Mouse (Mus musculus) stomach, embryonic 16.5 days (tissue): Measurements from ENCODE around the gene Leng1. TPM values are rescaled to one million over a fixed set of nuclear protein-coding genes. Genes with fewer than 3 reads are reported as not detected.

Experiments used
- ATAC-seq: fragments of 200-750 bp; cut with Nextera tagmentation; 2 replicates; pipeline ENCODE4 v1.8.0; 2017; ENCODE audit warnings: moderate number of reproducible peaks, moderate TSS enrichment; ENCODE audit not compliant: insufficient read depth, low FRiP score
- H3K27ac ChIP-seq: fragments of 300-500 bp; sonication (generic); 2 replicates; pipeline ENCODE4 v1.5.1; 2014; ENCODE audit warnings: low read length
- H3K27me3 ChIP-seq: fragments of 300-500 bp; sonication (generic); 2 replicates; pipeline ENCODE4 v1.6.1; 2014; ENCODE audit warnings: low read length, control low read depth, mixed read lengths; ENCODE audit not compliant: control insufficient read depth, insufficient read depth
- H3K36me3 ChIP-seq: fragments of 300-500 bp; sonication (generic); 2 replicates; pipeline ENCODE4 v1.6.1; 2014; ENCODE audit warnings: low read length; ENCODE audit not compliant: control insufficient read depth, insufficient read depth
- H3K4me1 ChIP-seq: fragments of 300-500 bp; sonication (generic); 2 replicates; pipeline ENCODE4 v1.6.1; 2014; ENCODE audit warnings: low read length, control low read depth, mixed read lengths; ENCODE audit not compliant: control insufficient read depth, insufficient read depth
- H3K4me2 ChIP-seq: fragments of 300-500 bp; sonication (generic); 2 replicates; pipeline ENCODE4 v1.6.1; 2014; ENCODE audit warnings: low read depth, low read length, mixed read lengths
- H3K4me3 ChIP-seq: fragments of 300-500 bp; sonication (generic); replicated peaks from 2 replicates; pipeline ENCODE4 v1.5.1; 2014; ENCODE audit warnings: mild to moderate bottlenecking, low read length
- H3K9ac ChIP-seq: fragments of 300-500 bp; sonication (generic); 2 replicates; pipeline ENCODE4 v1.6.1; 2014; ENCODE audit warnings: low read length
- H3K9me3 ChIP-seq: fragments of 300-500 bp; sonication (generic); replicated peaks from 2 replicates; pipeline ENCODE4 v1.6.1; 2016; ENCODE audit warnings: low read length, control low read depth; ENCODE audit not compliant: control insufficient read depth
- WGBS: fragments of 180-500 bp; shearing (Covaris S2); extraction: QIAGEN DNeasy Blood & Tissue Kit; methylation state at CpG from one replicate; pipeline ENCODE4 v1.1.7; 2014; 5-methylcytosine and 5-hydroxymethylcytosine counted together
- polyA plus RNA-seq: library from polyadenylated mRNA; unstranded; fragments of >200 nt; fragmentation: Nextera tagmentation; extraction: Ambion mirVana; gene quantifications from 2 replicates; pipeline ENCODE4 v1.2.1, GENCODE M21; 2015

Gene Leng1
- polyA plus RNA-seq, 1 experiment from 2014 or later: 14.3 TPM

DNA sequence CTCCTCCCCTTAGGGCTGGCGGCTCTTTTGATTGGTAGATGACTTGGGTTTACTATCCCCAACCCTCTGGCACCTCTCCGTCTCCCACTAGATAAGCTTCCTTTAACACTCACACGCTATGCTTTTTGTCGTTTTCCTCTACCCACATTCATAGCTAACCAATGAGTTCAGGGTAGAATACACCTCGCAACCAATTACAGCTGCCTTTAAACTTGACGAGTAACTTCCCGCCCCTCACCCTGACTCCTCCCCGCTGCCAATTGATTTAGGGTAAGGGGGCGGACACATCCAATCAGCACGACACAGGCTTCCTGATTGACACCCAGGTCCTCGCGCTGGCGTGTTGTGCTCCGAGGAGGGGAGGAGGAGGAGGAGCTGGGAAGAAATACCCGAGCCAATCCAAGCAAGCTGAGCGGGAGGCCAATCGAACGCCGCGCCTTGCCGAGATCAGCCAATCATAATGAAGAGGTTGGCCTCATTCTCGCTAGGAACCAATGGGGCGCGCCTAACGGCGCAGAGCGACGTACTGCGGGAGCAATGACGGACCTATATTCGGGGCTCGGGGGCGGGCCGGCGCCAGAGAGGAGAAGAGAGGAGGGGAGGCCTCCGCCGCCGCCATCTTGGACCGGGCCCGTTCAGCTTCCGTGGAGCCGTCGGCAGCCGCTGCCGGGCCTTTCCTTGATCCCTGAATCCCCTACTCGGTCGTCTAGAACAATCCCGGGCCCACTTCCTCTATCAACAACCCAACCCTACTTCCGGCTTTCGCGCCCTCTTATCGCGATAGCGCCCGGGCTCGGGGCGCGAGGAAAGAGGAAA lies 20.8 kb downstream of the Leng1 start, which contains the start of gene Cnot3:
Cnot3 (plus strand) TSS at position 597 of the 816 bp plus-strand sequence.
- Histone ChIP-seq H3K27me3 (no peaks in the 10 kb centered on the region), H3K36me3 (no peaks in the 10 kb centered on the region; the same call in 1 of the 2 replicates), H3K4me3 (peak within 1 kb of the TSS; percentile 91), H3K9me3 (no peaks in the 10 kb centered on the region), H3K27ac (peak within 1 kb of the TSS; percentile 93), H3K9ac (peak within 1 kb of the TSS; percentile 99), H3K4me2 (peak within 1 kb of the TSS; percentile 91), H3K4me1 (peaks cover 24% of the 10 kb centered on the region)
- peak; percentile 98 for ATAC-seq
- WGBS: under 1% methylated on average over 54 of the region's 58 CpGs

- H3K4me1 ChIP-seq: peaks cover 24% of the 10 kb centered on the region
- WGBS: under 1% methylated on average over 11 of the region's 11 CpGs
- no peaks in the 10 kb centered on the region for H3K27me3 ChIP-seq
- peak overlapping the region; percentile 47; the same call in 1 of the 2 replicates for H3K9ac ChIP-seq
- no peaks in the 10 kb centered on the region; the same call in 1 of the 2 replicates for H3K36me3 ChIP-seq
- H3K9me3 ChIP-seq: no peaks in the 10 kb centered on the region
- H3K4me3 ChIP-seq: peak overlapping the region; percentile 53
- peak overlapping the region; percentile 57 for H3K4me2 ChIP-seq
- H3K27ac ChIP-seq: peak overlapping the region; percentile 76
- ATAC-seq: no peak
These were observed 21.3 kb downstream of the Leng1 start for GRCm38 (mm10) chr7:3644348-3644671.

DNA sequence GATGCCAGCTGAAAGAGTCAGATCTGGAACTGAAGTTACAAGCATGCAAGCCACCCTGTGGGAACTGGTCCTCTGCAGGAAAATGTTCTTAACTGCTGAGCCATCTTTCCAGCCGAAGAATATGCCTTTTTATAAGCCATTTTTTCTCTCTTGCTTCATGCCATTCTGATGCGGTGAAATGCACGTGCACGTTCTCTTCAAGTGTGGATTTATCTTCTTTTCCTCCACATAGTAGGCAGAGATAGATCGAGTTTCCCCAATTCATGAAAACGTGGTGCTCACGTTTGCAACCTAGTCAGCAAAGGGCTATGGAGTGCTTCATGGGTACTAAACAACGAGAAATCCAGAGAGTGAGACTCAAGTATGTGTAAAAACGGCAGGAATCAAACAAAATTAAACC lies 21.8 kb downstream of the Leng1 start:
- peak overlapping the region; percentile 57 for H3K4me2 ChIP-seq
- peak overlapping the region; percentile 76 for H3K27ac ChIP-seq
- 17% methylated on average over 9 of the region's 9 CpGs for WGBS
- H3K36me3 ChIP-seq: no peaks in the 10 kb centered on the region; the same call in 1 of the 2 replicates
- ATAC-seq: no peak
- no peaks in the 10 kb centered on the region for H3K9me3 ChIP-seq
- H3K4me1 ChIP-seq: peaks cover 24% of the 10 kb centered on the region
- H3K9ac ChIP-seq: peak overlapping the region; percentile 47; the same call in 1 of the 2 replicates
- no peaks in the 10 kb centered on the region for H3K27me3 ChIP-seq
- H3K4me3 ChIP-seq: peak overlapping the region; percentile 53

GRCm38 (mm10) chr7:3643412-3643811 lies 22.2 kb downstream of the Leng1 start:
- Histone ChIP-seq H3K27ac (no peak overlapping the region), H3K9me3 (no peaks in the 10 kb centered on the region), H3K27me3 (no peaks in the 10 kb centered on the region), H3K4me2 (no peak overlapping the region; the same call in 1 of the 2 replicates), H3K9ac (no peak overlapping the region), H3K4me1 (peaks cover 24% of the 10 kb centered on the region), H3K36me3 (no peaks in the 10 kb centered on the region; the same call in 1 of the 2 replicates), H3K4me3 (no peak overlapping the region)
- WGBS: 62% methylated on average over 5 of the region's 5 CpGs
- ATAC-seq: no peak

- Histone ChIP-seq H3K36me3 (0 out of 2 replicates have a peak, but pooled peaks cover 10% of the 10 kb centered on the region), H3K27ac (no peak overlapping the region), H3K9me3 (no peaks in the 10 kb centered on the region), H3K4me2 (peak overlapping the region; percentile 96), H3K4me1 (peaks cover 23% of the 10 kb centered on the region), H3K9ac (peak overlapping the region; percentile 84), H3K27me3 (no peaks in the 10 kb centered on the region), H3K4me3 (peak overlapping the region; percentile 85)
- WGBS: 52% methylated on average over 3 of the region's 3 CpGs
- ATAC-seq: no peak
These were observed 35.2 kb downstream of the Leng1 start for GRCm38 (mm10) chr7:3630478-3630815.

GRCm38 (mm10) chr7:3629543-3630477 lies 35.8 kb downstream of the Leng1 start, which contains the start of the genes Tfpt and Prpf31:
Gene Tfpt, minus strand, starts transcription at chr7:3629929.
Gene Prpf31, plus strand, starts transcription at chr7:3629985.
- peak within 1 kb of the TSS; percentile 88 for H3K27ac ChIP-seq
- H3K27me3 ChIP-seq: no peaks in the 10 kb centered on the region
- peak within 1 kb of the TSS; percentile 99 for H3K4me2 ChIP-seq
- peak within 1 kb of the TSS; percentile 85 for H3K4me3 ChIP-seq
- 0 out of 2 replicates have a peak, but pooled peaks cover 10% of the 10 kb centered on the region for H3K36me3 ChIP-seq
- H3K4me1 ChIP-seq: peaks cover 23% of the 10 kb centered on the region
- peak; percentile 92 for ATAC-seq
- H3K9me3 ChIP-seq: no peaks in the 10 kb centered on the region
- WGBS: 1% methylated on average over 47 of the region's 47 CpGs
- peak within 1 kb of the TSS; percentile 84 for H3K9ac ChIP-seq

DNA sequence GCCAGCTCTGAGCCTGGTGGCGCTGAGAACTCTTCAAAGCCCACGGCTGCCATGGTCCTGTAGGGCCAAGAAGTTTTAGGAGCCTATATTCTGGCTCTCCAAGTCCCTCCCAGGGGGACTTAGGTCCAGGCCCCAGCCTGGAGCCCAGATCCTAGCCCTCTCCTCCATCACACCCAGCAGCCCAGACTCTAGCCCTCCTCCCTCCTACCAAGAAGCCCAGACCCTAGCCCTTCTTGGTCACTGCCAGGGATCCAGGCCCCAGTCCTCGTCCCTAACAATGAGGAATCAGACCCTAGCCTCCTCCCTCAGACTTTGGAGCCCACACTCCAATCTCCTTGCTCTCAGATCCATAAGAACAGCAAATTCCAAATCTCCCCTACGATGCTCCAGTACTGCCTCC lies 36.6 kb downstream of the Leng1 start:
- H3K27ac ChIP-seq: 0 out of 2 replicates have a peak overlapping the region, but pooled peaks have one; percentile 88
- no peaks in the 10 kb centered on the region for H3K27me3 ChIP-seq
- peak overlapping the region; percentile 85 for H3K4me3 ChIP-seq
- no peaks in the 10 kb centered on the region for H3K9me3 ChIP-seq
- 0 out of 2 replicates have a peak, but pooled peaks cover 6% of the 10 kb centered on the region for H3K36me3 ChIP-seq
- ATAC-seq: no peak
- H3K4me1 ChIP-seq: peaks cover 23% of the 10 kb centered on the region
- H3K4me2 ChIP-seq: peak overlapping the region; percentile 99
- WGBS: 28% methylated on average over 4 of the region's 4 CpGs
- peak overlapping the region; percentile 84 for H3K9ac ChIP-seq

DNA sequence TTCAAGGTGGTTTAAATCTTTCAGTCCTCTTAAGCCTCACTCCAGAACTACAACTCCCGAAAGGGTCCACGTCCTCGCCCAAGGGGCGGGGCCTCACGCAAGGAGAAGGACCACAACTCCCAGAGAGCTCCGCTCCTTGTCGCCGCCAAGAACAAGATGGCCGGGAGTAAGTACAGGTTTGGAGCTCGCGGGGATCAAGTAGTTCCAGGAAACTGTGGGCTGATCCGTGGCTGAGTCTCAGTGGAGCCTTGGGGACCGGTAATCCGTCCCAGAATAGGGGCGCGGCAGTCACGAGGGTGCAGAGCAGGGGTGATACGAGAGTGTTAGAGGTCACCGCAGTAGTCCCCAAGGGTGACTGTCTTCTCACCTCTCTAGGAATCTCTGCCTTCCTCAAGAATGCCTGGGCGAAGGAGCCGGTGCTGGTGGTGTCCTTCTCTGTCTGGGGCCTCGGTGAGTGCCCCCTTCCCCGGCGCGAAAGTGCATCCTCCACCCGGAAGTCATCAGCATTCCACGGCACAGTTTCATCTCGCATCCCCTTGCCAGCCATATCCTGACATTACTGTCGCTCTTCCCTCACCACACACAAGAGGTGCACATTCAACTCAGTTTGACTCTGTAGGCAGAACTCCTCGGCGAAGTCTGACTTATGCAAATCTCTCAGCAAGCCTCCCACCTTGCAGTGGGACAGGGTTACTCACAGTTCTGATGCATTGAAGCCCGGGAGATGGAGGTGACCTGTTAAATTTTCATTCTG lies 48.2 kb downstream of the Leng1 start, which contains the start of gene Ndufa3:
Ndufa3 (plus strand) TSS at position 132 of the 754 bp plus-strand sequence.
- Histone ChIP-seq H3K27ac (peak within 1 kb of the TSS; percentile 78), H3K4me3 (peak within 1 kb of the TSS; percentile 80), H3K9ac (peak within 1 kb of the TSS; percentile 88), H3K9me3 (no peaks in the 10 kb centered on the region), H3K4me2 (peak within 1 kb of the TSS; percentile 83), H3K4me1 (peaks cover 6% of the 10 kb centered on the region), H3K27me3 (no peaks in the 10 kb centered on the region), H3K36me3 (peaks cover 4% of the 10 kb centered on the region)
- under 1% methylated on average over 32 of the region's 32 CpGs for WGBS
- ATAC-seq: peak; percentile 97
